In the genomic region with DNA sequence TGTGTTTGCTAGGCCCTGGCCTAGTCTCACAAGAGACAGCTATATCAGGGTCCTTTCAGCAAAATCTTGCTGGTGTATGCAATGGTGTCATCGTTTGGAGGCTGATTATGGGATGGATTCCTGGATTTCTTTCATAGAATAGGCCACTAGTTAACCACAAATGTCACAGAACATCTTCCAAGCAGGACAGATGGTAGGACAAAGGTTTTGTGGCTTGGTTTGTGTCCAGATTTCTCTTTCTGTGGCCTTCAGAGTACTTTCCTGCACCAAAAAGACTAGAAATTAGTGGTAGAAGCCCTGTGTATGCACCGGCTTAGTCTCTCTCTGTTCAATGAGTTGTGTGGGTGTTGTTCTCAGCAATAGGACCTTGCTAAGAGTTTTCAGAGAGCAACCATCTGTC, we compare ENCODE assay signal across 28 mouse cellular contexts.
"Had no signal": no experiment of that assay in that cellular context is flagged by ENCODE, and none has a peak within 500 bp of the region (broad histone marks: within the 10 kb centered on the region; RNA-seq: fewer than 3 reads in every experiment).

No protein-coding gene starts in this region.

- DNase-seq: left cerebral cortex, postnatal 4 days; liver; liver, embryonic 13.5 days; liver, postnatal 0 days; lung, adult 18-20 months; lung, adult 2 months; lung, embryonic 14.5 days; lung, postnatal 10 days; lung, postnatal 14 days; lung, postnatal 36 days; lung, postnatal 4 days; midbrain, embryonic 14.5 days had no signal

- H3K27ac ChIP-seq: limb, embryonic 10.5 days; limb, embryonic 12.5 days; limb, embryonic 13.5 days; limb, embryonic 15.5 days; liver, embryonic 12.5 days; liver, embryonic 13.5 days; liver, embryonic 14.5 days; liver, embryonic 15.5 days; lung, embryonic 15.5 days; macrophage; midbrain, embryonic 10.5 days; midbrain, embryonic 12.5 days; midbrain, embryonic 13.5 days; midbrain, embryonic 15.5 days; neural tube, embryonic 12.5 days had no signal

- H3K4me3 ChIP-seq: limb, embryonic 10.5 days; limb, embryonic 12.5 days; limb, embryonic 13.5 days; limb, embryonic 15.5 days; liver, embryonic 12.5 days; liver, embryonic 13.5 days; liver, embryonic 15.5 days; lung, embryonic 15.5 days; megakaryocyte, embryonic 14.5 days; midbrain, embryonic 10.5 days; midbrain, embryonic 12.5 days; midbrain, embryonic 13.5 days; midbrain, embryonic 15.5 days; myocyte; neural tube, embryonic 12.5 days had no signal
